Mouse (Mus musculus) adrenal gland, adult 8-10 months (tissue): ENCODE data around the gene Fmnl3. TPM values are rescaled to one million over a fixed set of nuclear protein-coding genes. Genes with fewer than 3 reads are reported as not detected.
"Not testable (repeated sequence)": the region's sequence is repeated elsewhere in the genome, so short reads cannot be mapped to it uniquely, and the experiment has no call there.

ENCODE experiments used
- DNase-seq: peaks from one replicate; pipeline ENCODE4 v3.0.0; 2022
- total RNA-seq, 4 experiments: library from RNA; stranded (reverse); gene quantifications; 2 replicates each; pipeline ENCODE4 v1.2.4; 2022

Fmnl3 gene
- total RNA-seq, 4 experiments from 2014 or later: 16.5 to 29.3 (median 24.4) TPM

- DNase-seq: no peak
Observed at GRCm38 (mm10) chr15:99387976-99388375, 17.7 kb upstream of the Fmnl3 start.

- DNase-seq: no peak
Observed at GRCm38 (mm10) chr15:99386796-99387195, 16.5 kb upstream of the Fmnl3 start.

GRCm38 (mm10) chr15:99386110-99386509, 15.8 kb upstream of the Fmnl3 start:
- DNase-seq: not testable (repeated sequence)

DNA sequence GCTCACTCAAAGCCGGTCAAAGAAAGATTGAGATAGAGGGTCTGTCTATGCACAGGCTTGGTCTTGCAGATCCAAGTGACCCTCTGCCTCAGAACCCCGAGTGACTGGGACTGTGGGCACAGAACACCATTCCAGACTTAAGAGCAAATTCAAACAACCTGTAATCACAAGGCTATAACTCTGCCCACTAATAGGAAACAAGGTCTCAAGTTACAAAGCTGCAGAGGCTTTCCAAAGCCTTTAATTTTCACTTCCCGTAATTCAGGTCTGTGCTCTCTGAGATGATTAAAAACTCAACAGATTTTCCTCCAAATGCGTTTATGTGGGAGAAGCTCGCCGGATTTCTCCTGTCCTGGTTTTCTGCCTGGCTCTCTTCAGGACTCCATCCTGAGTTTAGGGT, 13.8 kb upstream of the Fmnl3 start:
- DNase-seq: no peak

DNA sequence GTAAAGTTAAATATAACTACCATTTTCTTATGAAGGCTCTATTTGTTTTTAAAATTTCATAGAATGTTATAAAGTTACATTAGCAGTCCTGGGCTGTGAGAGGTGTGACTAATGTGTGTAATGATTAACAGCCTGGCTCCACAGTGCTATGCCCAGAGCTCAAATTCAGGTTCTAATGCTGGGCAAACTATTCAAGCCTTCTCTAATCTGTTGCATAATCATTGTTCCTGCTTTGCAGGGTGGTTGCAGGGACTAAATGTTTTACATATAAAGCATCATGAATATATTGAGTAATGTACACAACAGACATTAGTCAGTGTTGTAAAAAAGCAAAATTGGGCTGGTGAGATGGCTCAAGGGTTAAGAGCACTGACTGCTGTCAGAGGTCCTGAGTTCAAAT, 12.6 kb upstream of the Fmnl3 start:
- no peak for DNase-seq

- DNase-seq: no peak
Observed at GRCm38 (mm10) chr15:99376240-99376639, 6.0 kb upstream of the Fmnl3 start.

DNA sequence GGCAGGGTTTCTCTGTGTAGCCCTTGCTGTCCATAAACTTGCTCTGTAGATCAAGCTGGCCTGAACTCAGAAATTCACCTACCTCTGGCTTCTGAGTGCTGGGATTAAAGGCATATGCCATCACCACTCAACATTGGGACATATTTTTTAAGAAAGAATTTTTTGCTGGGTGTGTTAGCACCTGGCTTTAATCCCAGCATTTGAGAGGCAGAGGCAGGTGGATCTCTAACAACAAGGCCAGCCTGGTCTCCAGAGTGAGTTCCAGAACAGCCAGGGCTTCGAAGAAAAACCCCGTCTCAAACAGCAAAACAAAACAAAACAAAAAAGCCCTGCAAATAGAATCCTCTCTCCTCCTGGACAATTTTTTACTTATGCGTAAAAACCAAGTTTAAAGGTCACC, 5.3 kb upstream of the Fmnl3 start:
- no peak for DNase-seq

- no peak for DNase-seq
Observed at GRCm38 (mm10) chr15:99375036-99375435, 4.8 kb upstream of the Fmnl3 start.

DNA sequence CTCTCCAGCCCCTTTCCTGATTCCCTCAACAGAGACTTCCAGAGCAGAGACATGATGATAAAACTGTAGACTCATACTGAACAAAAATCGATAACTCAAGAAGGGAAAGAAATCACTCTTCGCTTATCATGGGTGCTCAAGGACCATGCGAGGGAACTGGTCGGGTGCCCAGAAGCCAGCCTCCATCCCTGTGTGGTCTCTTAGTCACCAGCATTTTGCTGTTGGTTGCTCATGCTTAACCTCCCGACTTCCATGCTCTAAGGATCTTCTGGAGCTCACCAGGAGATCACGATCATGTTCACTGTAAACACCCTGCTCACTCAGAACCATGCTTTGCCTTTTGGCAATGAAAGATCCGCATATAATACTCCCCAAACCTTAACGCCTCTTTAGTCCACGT, 2.5 kb upstream of the Fmnl3 start:
- DNase-seq: peak; percentile 71

DNA sequence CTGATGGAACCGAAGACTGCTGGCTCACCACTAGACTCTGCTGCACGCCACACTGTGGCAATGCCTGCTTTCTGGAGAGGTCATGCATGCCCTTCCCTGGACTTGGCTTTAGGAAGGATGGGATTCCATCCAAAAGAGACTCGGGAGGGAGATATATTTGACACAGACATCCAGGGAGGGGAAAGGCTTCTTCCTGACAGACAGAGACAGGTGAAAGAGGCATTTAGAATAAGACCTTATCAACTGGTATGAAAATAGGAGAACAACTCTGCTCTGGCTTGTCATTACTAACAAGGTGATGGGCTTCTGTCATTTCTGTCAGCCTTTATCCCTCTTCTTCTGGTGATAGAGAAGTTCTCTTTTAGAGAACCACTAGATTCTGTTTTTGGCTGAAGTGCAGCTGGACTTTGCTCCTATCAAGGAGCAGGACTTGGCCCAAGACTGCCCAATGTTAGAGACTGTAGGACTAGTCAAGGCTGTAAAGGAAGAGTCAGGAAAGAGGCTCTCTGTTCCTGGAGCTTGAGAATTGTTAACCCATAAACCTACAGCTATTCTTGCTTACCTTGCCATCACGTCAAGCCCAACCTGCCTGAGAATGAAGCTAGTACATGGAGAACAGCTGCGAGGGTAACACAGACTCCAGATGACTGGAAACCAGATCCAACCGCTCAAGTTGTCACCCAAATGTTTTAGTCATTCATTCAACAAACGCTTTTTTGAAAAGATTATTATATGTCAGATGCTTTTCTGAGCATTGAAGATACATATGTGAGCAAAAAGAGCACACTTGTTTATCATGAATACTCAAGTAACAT, 1.5 kb upstream of the Fmnl3 start:
- no peak for DNase-seq

DNA sequence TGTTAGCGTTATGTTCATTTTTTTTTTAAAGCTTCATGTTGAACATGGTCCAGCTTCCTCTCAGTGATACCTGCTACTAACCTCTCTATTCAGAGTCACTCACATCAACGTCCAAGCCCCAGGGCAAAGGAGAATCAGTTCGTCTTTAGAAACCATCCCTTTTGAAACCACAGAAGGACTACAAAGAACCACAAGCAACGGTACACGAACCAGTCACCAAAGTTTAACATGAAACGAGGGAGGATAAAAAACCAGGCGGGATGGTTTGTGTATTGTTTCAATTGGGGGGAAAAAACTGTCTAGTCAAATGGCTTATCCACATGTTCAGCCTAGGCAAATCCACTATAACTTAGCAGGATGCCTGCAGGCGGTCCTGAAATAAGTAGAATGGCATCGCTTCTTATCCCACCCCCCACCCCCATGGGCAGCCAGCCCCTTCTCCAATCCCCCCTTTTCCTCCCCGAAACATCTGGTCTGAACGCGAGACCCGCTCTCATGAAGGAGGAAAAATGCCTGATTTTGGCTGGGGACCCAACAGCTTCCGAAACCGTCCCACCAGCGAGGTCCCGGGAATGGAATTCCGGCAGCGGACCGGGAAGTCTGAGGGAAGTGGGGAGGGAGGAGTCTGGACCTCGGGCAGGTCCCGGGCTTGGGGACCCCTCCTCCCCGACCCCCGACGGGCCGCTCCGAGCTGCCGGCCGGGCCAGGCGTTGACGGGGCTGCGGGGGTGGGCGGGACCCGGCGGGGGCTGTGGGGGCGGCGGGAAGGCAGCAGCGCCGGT, 701 bp downstream of the Fmnl3 start:
- DNase-seq: peak; percentile 26

- DNase-seq: no peak
Observed at GRCm38 (mm10) chr15:99368583-99369266, 1.6 kb downstream of the Fmnl3 start.

GRCm38 (mm10) chr15:99364921-99365320, 5.4 kb downstream of the Fmnl3 start:
- DNase-seq: no peak

DNA sequence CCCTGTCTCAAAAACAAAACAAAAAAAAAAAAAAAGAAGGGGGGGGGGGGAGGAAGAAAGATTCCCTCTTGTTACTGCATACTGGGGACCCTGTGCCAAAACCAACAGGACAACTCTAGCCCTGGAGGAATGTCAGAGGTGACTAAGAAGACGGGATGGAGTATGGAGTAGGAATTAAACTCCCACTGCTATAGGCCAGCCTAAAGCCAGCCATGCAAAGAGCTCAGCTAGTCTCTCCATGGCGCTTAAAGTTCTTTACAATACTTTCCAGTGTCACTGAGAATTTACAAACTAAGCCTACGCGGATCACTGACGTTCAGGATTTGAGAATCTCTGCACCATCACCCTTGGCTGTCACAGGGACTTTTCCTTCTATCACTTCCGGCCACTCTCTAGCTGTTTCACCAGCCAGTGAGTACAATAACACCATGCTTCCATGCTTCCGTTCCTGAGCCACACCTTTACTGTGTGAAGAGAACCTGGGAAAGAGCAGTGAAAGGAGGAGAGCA, 6.2 kb downstream of the Fmnl3 start:
- DNase-seq: no peak

DNA sequence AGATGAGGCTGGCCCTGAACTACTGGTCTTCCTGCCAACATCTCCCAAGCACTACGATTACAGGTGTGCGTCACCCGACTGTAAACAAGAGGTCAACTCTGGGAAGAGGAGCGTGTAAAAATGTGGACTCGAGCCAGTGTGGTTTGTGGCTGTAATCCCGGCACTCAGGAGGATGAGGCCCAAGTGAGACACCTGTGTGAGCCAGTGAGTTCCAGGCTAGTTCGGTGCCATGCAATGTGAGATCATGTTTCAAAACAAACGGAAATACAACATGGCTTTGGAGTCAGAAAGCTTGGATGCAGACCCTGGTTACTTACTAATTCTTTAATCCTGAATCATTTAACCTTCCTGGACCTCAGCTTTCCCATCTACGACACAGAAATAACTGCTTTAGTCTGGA, 11.3 kb downstream of the Fmnl3 start:
- no peak for DNase-seq

DNA sequence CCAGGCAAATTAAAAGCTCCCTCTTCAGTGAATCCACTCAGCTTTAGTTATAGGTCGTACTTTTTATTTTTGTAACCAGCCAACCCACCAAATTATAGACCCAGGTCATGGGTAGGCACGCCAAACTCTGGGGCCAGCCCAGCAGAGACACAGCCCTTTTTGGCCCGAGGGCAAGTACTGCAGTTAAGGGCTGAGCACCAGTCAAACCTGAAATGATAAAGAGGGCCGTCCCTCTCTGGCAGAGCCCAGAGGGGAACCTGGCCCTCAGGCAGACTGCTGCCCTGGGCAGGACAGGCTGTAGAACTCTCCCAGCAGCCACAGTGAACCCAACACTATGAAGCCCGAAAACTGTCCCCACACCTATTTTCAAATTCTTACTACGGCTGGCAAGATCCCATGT, 13.8 kb downstream of the Fmnl3 start:
- no peak for DNase-seq

DNA sequence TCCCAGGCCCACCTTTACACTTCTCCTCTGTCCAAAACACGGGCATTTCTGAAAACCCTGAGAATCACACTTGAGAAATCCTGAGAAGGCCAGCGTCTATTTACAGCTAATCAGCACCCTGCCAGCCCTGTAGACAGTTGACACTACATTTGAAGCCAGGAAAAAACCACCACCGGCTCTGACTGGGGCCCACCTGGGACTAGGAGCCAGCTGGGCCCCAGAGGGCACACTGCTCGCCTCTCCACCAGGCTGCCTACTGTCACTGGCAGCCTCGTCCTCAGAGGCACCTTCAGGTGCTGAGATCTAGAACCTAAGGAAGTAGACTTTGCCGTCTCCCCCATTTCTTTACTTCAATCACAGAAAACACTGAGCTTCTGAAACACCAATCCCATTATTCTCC, 14.6 kb downstream of the Fmnl3 start:
- no peak for DNase-seq

DNA sequence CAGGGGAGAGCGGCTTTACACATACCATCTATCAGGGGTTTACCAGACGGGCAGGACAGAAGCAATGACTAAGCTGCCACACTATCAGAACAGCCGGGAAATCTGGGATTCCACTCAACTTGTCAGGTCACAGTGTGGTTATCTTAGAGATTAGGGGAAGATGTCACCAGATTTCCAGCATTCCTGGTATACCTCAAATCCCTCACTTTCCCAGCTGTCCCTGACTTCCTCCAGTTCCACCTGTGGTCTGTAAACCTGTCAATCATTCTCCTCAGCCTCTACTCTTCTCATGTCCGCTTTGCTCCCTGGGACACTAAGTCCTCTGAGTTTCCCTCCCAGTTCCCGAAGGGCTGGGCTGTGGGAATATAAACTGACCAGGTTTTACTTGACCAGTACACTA, 18.0 kb downstream of the Fmnl3 start:
- DNase-seq: no peak

DNA sequence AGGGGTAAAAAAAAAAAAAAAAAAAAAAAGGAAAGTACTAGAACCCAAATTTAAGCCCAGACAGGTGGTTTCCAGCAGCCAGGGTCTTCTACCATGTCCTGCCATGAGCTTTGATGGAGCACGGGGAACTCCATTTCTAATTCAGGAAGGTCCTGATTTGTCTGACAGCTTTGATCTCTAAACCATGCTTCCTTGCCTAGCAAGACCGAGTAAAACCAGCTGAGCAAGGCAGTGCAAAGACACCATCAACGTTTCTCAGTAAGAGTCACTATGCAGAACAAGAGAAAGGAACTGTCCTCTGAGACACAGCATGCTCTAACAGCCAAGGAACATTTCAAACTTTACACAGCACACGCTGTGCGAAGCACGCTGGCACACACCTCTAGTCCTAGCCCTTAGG, 18.7 kb downstream of the Fmnl3 start:
- no peak for DNase-seq

GRCm38 (mm10) chr15:99344961-99345360, 25.3 kb downstream of the Fmnl3 start:
- DNase-seq: no peak

- DNase-seq: no peak
Observed at GRCm38 (mm10) chr15:99344148-99344870, 26.0 kb downstream of the Fmnl3 start.

DNA sequence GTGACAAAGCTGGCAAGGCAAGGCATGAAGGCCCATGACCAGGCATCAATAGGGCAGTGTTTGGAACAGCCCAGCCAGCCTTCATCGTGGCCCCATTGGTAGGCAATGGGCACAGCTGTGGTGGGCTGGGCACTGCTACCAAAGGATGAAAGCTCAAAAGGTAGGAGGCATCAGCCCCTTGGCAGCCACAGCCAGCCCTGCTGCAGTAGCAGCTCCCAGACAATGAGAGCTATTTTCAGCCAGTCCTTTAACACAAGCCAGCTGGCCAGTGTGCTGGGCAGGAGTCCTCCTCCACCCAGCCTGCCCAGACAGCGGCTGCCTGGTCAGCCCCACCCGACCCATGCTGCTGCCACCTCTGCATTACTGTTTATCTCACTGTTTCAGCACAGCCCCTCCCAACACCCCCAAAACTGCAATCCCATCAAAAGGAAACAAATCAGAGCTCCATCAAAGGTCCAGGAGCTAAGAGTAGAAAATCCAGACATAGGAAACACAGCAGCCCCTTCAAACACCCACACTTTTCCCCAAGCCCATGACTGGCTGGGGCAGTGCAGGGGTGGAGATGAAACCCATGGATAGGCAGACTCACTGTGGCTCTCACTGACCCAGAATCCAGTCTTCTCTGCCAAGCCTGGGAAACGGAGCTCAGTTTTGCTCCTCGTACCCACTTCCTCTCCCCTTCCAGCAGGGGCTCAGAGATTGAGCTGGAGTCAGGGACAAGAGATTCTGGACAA, 26.7 kb downstream of the Fmnl3 start:
- DNase-seq: no peak
